Mouse (Mus musculus): ENCODE results near the gene Igtp.

DNA sequence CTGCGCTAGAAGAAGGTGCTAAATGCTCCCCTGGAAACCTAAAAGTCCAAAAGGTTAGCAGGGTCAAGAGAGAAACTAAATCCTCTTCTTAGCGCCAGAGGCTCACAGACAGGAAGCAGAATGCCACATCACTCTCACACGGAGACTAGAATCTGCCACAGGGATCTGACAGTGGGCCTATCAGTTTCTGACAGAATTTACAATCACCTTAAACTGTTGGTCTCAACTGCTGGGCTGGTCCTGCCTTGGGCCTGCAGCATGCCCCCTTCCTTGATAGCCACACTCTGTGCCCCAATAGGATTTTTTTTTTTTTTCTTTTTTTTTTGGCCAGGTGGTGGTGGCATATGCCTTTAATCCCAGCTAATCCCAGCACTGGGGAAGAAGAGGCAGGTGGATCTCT, 42.5 kb upstream of the Igtp start:
- TF ChIP-seq CTCF (IDR thresholded peaks at IDR 0.05; ENCODE audit: borderline replicate concordance, extremely low read depth, insufficient read depth, insufficient read length) (no peak), POLR2A (IDR thresholded peaks at IDR 0.05; ENCODE audit: borderline replicate concordance, extremely low read depth, insufficient read depth, insufficient read length, poor library complexity, severe bottlenecking) (no peak)
